Mouse (Mus musculus): ENCODE data around the gene Lyrm4.

The Lyrm4 gene

DNA sequence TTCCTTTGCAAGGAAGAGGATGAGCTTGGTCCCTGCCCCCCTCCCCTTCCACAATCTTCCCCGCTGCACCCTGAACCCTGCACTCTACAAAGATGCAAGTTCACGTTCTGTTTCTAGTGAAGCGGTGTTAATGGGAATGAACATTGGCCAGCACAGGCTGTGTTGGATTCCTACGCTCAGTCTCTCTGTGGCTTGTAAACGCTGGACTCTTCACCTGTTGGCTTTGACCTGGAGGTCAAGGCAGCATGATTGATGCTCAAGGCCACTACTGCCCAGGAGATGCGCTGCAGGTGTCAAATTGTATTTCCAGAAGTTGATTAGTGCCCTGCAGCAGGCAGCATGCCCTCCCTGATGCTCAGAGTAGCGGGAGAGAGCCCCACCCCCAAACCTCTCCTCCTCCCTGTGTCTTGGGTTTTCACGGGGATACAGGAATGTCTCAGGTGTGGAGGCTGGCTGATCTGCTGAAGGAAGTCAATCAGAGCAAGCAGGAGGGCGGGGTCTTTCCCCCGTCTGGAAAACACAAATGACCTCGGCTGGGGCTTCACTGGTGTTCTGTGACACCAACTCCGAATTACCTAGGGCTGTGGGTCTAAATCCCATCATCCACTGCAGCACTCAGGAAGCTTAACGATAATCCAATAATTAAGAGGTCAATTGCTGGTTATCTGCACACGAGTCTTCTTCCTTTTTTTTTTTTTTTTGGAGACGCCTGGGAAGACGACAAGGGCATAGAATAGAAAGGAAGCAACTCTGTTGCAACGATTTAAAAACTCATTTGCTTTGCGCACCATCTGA is 177.3 kb downstream of the Lyrm4 start:
- DNase-seq (ENCODE audit: low read depth in 1 of 2, low spot score in 2 of 2): no peak

DNA sequence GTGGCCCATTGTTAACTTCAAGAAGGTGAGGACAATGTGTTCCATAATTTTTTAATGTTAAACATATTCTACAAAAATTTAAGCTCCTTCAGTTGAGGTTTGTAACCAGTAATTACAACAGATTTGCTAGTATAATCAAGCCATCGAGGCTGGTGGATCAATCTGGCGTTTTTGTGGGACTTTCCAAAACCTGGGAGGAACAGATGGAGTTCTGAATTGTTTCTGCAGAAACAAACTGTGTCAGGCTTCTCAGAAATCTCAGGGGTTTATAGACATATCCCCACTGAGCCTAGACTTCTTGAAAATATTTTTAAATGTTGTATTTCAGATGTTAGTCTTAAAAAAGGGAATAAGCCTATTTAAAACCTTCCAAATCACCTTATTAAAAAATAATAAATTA is 179.3 kb downstream of the Lyrm4 start:
- DNase-seq (ENCODE audit: low read depth in 1 of 2, low spot score in 2 of 2): no peak

Data from monocyte, adult 2 months (primary cell).